Mouse (Mus musculus) neutrophil, adult 83 days (primary cell): ENCODE measurements around the gene Upk1b. TPM values are rescaled to one million over a fixed set of nuclear protein-coding genes. Genes with fewer than 3 reads are reported as not detected.

Source experiments
- total RNA-seq, 2 experiments: library from RNA; stranded (reverse); gene quantifications; one replicate each; pipeline ENCODE4 v1.2.4; 2023

Gene Upk1b
- total RNA-seq = not detected

GRCm38 (mm10) chr16:38800091-38800490 is at the start of gene Upk1b:
Gene Upk1b (minus strand): TSS chr16:38800328.

GRCm38 (mm10) chr16:38828649-38829048 is 28.5 kb upstream of the Upk1b start, which contains the start of gene 4930435E12Rik:
Gene 4930435E12Rik (minus strand): TSS chr16:38828749.

GRCm38 (mm10) chr16:38742113-38742658 is 57.9 kb downstream of the Upk1b start, which contains the start of gene B4galt4:
Gene B4galt4 (plus strand): TSS chr16:38742264.

Other genes starting within 250 kb of the Upk1b start
- 10 to 100 TPM; 37.1 to 44.1 TPM for gene Tmem39a, start 241.6 kb downstream of the Upk1b start, total RNA-seq
- 10 to 100 TPM; 15.3 to 18.3 TPM for gene Arhgap31, start 87.1 kb downstream of the Upk1b start, total RNA-seq
- gene B4galt4, start 58.1 kb downstream of the Upk1b start, total RNA-seq = 1 to 10 TPM; 4.1 to 4.6 TPM
- gene 4930435E12Rik, start 28.4 kb upstream of the Upk1b start, total RNA-seq = not detected
- not detected for gene Igsf11, start 92.3 kb upstream of the Upk1b start, total RNA-seq